Mouse (Mus musculus) naive thymus-derived CD4-positive, alpha-beta T cell, adult 2 months (primary cell): ENCODE measurements around the gene Nfic.

Experiments used
- DNase-seq: peaks from one replicate; pipeline ENCODE4 v3.0.0-alpha.2; 2011; ENCODE audit warnings: low read depth

Gene Nfic

DNA sequence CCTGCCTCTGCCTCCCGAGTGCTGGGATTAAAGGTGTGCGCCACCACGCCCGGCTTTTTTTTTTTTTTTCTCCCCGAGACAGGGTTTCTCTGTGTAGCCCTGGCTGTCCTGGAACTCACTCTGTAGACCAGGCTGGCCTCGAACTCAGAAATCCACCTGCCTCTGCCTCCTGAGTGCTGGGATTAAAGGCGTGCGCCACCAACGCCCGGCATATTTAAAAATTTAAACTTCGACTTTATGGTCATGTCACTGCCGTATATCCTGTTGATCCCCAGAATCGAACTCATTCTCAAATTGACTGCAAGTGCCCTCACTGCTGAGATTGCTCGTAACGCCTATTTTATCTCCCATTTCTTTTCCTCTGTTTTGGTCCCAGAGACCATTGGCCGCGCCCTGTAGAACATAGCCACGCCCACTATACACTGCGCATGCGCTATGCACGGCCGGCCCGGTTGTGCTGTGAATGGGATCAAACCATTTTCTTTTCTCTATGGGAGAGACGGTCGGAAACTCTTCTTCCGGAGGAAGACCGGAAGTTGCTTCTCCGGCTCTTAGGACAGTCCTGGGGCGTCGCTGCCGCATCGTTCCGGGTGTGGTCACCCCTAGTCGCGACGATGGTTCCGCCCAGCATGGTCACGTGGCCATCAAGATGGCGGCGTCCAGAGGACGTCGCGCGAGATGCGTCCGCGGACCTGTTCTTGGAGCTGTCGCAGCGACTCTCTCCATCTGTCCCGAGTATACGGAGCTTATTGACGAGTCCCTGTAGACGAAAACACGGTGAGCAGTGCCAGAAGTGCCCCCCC, 71.4 kb downstream of the Nfic start, which contains the start of the genes Dohh and Gm48551:
Dohh (plus strand) TSS at position 627 of the 803 bp plus-strand sequence.
Gm48551 (plus strand) TSS at position 665 of the 803 bp plus-strand sequence.
- peak; percentile 97 for DNase-seq

DNA sequence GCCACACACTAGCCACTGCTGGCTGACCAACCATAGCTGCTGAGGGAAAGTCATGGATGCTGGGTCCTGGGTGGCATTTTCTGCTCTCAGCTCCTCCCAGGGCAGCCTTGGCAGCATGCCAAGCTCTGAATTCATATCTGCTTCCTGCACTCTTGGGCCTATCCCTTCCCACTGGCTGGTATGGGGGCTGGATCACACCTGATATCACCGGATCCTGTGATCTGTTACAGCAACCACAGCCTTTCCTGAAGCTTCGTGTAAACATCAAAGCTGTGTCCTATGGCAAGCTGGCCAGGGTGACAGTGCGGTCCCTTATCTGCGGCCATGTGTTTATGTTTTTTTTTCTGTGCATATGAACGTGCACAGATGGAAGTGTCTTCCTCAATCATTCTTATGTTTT, 73.4 kb downstream of the Nfic start:
- peak; percentile 57 for DNase-seq

DNA sequence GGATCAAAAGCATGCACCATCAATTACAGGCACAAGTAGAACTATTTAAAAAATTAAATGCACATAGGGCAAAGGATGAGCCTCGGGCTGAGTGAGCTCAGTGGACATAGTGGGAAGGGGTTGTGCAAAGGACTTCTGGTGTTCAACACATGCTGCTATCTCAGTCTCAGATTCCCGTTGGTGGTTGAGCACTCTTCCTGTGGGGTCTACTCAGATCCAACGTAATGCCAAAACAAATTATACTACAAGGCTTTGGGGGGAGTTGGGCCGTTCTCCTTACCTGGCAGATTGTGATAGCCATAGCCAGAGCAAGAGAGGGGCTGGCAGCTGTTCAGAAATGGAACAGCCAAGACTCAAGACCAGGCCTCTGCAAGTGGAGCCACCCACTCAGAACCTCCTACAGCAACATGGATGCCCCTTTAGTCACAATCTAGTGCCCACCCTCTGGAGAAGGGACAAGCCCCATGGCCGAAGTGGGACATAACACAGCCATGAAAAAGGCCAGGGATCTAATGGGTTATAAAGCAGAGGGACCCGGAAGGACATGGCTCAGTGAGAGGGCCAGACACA, 75.5 kb downstream of the Nfic start:
- no peak for DNase-seq

DNA sequence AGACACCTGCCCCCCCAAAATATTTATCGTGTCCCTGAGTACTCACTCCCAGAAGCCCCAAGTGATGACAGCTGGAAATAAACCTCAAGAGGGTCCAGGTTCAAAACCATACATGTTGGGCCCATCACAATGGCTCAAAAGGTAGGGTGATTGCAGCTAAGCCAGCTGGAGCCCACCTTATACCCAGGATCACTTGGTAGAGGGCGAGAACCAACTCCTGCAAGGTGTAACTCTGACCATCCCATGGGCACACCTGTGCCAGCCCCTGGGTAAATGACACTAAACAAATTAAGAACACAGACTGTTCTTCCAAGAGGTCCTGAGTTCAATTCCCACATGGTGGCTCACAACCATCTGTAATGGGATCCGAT, 76.3 kb downstream of the Nfic start:
- no peak for DNase-seq

DNA sequence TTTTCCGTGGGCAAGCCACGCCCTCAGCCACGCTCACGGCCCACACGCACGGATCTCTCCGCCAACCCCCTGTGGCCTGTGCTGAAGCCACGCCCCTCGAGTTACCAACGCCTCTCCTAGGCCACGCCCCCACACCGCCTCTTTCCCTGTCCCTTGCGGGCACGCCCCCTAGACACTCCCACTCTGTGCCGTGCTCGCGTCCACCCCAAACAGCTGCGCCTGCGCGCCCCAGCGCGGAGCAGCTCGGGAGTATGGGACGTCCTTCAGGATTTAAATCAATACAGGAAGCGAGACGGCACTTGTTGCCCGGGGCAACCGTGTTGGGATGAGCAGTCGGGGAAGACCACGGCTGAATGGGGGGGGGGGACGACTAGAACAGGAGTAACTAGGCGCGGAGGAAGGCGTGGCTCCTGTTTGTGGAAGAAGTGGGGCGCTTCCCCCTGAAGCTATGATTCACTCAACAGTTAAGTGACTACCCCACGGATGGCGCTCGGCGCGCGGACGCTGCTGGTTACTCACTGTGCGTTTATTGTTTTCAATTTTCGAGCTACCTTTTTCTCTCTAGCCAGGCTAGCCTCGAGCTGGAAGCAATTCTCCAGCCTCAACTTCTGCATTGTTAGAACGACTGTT, 76.8 kb downstream of the Nfic start:
- DNase-seq = peak; percentile 100

DNA sequence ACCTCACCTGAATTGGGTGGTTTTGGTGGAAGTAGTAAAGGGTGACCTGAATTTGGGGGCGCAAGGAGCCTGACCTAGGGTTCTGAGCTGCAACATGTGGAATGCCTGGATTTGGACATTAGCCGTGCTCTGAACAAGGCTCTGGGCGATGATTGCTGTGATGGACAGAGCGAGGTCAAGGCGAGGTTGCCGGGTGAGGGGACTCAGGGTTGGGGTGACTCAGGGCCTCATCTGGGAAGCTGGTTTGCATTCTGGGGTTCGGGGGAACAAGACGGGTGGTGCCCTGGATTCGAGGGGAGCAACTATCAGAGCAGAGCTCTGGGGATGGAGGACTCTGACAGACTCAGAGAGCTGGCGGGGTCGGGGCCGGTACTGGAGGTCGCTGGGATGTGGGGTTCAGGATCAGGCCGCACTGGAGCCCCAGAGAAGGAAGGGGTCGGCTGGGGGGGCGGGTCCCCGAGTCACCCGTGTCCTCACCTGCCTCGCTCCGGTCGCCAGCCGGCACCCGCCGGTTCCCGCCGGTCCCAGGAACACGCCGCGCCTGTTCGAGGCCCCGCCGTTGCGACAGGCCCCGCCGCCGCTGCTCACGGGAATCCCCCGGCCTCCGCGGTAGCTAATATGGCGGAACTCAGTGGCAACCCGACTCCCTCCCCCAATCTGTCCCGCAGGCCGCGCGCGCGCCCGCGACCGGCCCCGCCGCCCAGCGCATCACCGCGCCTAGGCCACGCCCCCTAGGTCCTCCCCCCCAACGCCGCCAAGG, 77.5 kb downstream of the Nfic start, which contains the start of gene Fzr1:
Fzr1 (minus strand) TSS at position 724 of the 760 bp plus-strand sequence.
- no peak for DNase-seq

DNA sequence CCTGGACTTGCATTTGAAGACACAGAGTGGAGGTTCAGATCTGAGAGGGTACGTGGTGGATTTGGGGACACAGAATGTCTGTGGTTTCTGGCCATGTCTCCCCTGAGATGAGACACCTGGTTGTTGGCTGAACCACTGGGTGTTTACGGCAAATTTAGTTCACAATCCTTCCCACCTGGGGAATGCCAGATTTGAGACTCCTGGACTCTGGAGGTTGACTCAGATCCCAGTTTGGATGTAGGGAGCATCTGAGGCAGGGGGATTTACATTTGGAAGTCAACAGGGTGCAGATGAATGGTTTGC, 78.1 kb downstream of the Nfic start:
- peak; percentile 46 for DNase-seq

DNA sequence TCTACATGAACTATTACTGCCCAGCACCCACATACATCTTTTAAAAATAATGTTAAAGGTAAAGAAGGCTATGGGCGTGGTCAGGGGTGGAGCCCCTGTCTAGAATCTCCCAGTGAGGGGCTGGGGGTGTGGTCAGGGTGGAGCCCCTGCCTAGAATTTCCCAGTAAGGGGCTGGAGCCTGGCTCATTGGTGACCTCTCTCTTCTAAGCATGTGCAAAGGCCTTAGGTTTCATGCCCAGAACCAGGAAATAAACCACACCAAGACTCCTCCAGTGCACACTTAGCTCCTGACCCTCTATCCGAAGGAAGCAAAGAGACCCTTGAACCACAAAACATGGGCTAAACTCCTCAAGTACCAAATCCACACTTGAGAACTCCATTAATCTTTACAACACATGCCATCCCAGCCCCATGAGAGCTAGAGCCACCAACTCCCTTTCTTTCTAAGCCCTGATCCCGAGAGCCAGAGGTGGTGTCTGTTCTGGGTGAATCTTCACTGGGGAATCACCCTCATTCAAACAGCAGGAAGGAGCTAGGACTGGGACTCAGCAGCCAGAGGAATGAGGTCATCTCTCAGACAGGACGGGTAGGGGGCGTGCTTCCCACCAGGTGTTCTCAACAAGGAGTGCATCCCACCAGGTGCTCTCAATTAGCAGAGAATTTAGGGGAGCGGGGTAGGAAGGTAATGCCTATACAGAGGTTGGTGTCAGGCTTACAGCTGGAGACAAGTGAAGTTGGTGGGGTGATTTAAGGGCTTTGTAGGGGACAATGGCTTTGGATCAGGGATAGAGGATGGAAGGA, 78.7 kb downstream of the Nfic start:
- peak; percentile 38 for DNase-seq

DNA sequence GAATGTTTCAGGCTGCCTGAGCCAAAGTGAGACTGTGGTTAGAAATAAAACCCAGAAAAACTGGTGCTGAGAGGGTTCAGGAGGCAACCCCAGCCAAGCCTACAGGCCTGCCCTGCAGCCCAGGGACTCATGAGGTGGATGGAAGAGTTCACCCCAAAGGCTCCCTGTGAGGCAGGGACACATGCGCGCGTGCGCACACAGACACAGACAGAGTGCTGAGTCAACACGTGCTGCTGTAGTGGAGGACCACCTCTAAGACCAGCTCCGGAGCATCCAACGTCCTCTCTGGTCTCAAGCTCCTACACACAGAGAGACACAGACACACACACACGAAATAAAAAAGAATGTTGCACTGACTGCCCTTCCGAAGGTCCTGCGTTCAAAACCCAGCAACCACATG, 80.1 kb downstream of the Nfic start:
- no peak for DNase-seq

DNA sequence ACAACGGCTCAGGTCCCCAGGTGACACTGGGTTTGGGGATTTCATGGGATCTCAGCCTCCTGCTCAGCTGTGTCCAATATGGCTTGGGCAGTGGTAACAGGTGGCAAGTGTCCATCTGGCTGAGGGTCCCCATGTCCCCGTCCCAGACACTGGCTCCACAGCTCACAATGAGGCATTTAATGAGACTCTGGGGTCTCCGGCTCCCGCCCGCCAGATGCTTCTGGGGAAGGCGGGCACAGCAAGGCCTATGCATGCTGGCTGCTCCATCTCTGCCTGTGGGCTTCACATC, 88.3 kb downstream of the Nfic start:
- no peak for DNase-seq

DNA sequence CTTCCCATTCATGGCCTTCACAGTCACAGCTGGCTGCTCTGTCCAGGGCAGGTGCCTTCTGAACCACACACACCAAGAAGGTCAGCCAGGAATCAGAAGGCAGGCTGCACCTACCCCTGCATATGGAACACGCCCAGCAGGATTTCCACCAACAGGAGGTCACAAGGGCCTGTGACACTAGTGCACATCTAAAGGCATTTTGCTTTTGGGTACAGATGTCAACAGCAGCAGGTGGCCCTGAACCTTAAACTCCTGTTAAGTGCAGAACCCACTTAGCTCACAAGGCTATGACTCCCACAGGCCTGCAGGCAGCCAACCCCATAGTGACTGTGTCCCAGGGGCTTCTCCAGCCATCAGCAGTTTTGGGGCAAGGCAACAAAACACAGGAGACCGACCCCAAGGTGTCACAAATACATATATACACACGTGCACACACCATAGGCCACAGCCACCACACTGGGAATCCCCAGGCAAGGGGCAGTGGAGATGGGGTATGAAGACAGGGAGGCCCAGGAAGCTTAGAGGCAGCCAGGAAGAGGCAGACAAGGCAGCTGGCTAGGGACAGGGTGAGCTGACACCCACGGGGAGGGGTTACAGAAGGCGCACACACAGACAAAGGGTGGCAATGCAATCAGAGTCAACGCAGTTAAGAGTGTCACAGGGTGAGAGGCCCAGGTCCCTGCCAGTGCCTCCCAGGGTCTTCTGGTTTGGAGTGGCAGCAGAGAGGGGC, 88.8 kb downstream of the Nfic start:
- DNase-seq = no peak

DNA sequence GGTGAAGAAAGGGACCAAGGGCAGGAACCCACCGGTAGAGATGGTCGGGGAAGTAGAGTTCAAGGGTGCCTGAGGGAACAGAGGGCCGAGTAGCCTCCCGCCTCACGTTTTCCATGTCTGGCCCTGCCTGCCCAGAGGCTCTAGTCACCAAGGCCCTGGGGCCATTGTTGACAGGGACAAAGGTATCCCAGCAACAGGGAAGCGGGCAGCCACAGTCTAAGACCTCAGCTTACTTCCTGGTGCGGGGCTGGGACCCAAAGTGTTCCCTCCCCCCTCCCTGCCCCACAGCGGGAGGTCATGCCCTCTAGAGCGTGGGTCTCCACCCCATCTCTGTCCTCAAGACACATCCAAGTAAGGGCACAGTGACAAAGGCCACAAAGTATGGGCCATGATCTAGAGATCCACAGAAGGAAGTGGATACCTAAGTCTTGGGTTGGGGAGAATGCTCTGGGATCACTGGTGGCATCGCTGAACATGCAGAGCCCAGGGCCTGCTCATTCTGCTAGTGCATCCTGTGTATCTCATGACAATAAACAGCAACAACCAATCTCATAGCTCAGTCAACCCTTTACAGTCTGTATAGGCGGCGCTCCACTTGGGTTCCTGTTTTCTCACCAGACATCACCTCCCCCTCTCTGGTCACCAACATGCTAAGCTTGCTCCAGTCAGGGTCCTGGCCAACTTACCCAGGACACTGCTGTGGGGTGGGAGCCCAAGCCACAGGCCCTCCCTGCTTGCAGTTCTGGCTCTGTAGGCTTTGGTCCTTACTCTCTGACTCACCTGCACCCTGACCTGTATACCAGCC, 89.6 kb downstream of the Nfic start, which contains the start of gene 4930404N11Rik:
4930404N11Rik (minus strand) TSS at position 145 of the 805 bp plus-strand sequence.
- DNase-seq = no peak

DNA sequence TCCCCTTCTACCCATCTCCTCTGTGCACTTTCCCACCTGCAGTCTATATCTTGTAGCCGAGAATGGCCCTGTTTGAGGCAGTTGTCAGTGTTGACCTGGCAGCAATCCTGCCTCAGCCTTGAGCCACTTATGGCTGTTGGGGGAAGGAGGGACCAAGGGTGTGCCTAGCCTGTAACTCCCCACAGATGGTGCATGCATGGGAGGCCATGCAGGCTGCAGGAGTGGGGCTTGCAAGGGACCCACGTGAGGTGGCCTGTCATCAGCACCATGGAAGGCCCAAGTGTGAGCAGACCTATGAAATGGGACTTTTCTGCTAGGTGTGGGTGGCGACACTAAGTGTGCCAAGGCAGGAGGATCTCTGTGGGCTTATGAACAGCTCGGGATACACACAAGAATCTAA, 90.4 kb downstream of the Nfic start:
- DNase-seq = no peak

DNA sequence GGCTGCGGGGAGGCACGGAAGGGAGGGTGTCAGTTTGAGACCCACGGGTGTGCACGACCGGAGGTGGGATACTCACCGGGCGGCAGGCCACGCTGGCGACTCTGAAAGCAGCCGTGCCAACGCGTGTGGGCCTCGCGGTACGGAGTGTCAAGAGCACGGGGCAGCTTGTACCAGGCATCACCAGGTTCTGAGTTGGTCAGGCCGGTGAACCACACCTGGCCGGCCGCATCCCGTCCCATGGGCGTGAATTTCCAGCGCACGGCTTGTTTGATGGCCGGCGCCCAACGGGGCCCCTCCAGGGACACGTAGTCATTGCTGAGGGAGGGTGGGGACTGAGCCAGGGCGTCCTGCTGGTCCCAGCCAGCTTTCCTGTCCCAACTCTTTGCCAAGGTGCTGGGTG, 90.8 kb downstream of the Nfic start:
- DNase-seq = no peak

DNA sequence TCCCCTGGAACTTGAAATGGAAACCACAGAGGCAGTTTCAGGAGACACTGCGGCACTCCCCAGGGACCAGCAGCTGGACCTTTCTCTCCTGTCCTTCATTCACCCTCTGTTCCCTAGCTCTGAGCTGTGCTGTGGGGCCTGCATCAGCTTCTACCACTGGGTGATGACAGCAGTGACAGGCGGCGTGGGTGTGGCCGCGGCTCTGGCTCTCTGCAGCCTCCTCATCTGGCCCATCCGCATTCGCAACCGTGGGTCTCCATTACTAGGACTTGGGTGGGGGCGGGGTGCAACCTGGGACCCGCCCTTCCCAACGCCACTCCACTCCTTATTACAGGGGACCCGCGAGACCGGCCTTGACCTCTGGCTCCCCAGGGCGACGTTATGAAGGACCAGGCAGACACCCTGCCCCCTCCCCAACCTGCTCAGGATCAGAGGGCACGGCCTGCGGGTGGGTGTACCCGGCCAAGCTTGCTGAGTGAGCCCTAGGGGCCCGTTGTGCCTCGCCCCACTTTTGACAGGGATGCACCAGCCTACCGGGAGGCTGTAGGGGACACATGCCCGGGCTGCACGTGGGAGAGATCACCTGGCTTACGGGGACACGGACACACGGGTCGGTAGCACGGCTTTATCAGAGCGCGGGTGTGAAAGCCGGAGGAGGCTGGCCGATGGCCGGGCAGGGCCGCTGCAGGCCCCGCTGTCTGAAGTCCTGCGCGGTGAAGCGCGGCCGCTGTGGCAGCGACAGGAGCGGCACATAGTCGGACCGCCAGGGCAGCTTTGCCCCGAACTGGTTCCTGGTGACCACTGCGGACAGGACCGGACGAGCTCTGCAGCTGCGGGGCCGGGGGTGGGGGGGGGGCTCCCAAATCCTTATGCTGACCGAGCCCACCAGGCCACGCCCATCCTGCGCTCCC, 91.7 kb downstream of the Nfic start:
- DNase-seq = no peak

DNA sequence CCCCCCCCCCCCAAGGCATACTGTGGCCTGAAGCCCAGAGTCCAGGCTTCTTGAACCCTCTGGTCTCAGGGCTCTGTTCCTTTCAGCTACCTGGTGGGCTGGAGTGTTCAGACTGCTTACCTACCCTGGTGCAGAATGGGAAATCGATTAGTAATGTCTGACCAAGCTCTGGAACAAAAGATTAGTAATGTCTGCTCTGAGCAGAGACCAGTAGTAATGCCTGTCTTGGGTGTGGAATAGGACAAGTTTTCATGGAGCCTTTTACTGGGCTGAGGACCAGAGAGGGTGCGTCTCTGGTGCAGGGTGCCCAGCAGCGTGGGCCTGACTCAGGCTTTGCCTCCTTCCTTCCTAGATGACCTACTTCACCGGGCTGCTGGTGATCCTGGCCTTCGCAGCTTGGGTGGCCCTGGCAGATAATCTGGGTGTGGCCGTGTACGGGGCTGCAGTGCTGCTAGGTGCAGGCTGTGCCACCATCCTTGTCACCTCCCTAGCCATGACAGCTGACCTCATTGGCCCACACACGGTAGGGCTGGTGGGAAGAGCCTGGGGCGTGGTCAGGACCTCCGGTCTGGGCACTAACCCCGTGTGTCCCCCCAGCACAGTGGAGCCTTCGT, 93.0 kb downstream of the Nfic start:
- DNase-seq = no peak

DNA sequence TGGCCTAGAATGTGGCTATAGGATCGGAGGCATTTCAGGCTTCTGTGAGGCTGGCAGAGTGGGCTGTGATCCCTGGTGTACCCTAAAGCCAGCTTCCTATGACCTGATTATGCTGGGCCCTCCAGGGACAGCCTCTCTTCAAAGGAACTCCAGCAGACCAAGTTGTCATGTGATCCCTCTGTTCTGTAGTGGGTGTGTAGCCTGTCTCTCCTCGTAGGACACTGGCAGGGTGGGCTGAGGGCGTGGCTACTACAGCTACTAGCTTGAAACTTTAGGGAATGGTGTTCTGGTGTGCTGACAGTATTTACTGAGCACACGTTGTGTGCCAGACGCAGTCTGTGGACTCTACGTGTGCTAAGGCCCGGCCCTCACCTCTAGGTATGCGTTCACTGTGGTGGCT, 94.7 kb downstream of the Nfic start:
- no peak for DNase-seq

DNA sequence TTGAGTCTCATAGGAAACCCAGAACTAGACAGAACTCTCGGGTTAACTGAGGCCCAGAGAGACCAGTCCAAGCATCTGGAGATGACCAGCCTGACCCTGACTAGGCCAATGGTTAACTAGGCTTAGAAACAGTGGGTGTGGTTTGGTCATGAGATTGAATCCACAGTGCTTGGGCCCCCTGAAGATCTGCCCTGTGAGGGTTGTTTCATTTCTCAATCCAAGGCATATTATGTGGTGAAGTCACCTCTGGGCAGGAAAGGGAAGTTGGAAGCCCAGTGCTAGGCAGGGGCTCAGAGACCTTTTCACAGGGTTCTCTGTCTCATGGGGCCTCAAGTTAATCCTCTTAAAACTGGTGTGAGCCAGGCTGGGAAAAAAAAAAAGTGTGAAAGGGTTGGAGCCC, 96.6 kb downstream of the Nfic start:
- no peak for DNase-seq

DNA sequence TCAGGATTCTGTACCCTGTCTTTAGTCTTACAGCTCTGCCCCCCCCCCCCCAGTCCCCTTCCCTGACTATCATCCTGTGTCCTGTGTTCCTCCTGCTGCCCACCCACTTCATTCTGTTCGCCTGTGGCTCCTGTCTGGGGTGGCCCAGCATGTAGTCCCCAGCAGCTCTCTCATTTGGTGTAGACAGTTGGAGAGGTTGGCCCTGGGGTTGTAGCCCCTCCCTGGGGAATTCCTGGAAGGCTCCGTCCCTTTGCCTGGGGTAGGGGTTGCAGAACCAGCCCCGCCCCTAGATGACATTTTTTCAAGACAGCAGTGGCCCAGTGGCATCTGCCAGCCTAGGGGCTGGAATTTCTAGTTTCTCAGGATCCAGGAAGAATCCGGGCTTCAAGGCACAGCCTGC, 97.2 kb downstream of the Nfic start:
- no peak for DNase-seq
